Mouse (Mus musculus): Measurements from ENCODE around the gene Padi3. TPM values are rescaled to one million over a fixed set of nuclear protein-coding genes. Genes with fewer than 3 reads are reported as not detected.

Padi3 gene
- polyA plus RNA-seq, 1 experiment from 2014 or later, result not detected

DNA sequence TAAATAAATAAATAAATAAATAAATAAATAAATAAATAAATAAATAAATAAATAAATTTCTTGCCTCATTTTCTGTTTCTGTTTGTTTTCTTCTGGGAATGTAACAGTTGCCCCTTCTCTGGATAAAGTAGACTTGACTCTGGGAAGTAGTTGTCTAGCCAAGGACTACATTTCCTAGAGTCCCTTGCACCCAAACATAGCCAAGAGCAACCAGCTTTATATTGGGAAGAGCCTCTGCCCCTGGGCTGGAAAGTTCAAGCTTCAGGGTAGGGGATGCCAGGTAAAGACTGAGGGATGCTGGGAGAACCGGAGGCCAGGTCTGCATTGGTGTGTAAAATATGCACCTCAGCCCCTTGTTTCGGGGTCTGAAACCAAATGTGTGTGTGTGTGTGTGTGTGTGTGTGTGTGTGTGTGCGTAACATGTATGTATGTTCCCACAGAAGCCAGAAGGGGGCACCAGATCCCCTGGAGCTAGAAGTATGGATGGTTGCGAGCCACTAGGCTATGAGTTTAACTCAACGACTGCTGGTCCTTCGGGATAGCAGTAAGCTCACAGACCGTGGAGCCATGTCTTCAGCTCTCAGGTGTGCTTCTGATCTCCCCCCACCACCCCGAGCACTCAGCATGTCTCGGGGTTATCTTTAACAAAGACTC, 26.0 kb downstream of the Padi3 start:
- Histone ChIP-seq H3K4me3 (ENCODE audit: low read depth, low read length) (no peak overlapping the region), H3K4me2 (replicated peaks; ENCODE audit: low read depth, low read length) (no peak overlapping the region), H3K4me1 (ENCODE audit: control insufficient read depth, insufficient read depth, low read length) (no peaks in the 10 kb centered on the region), H3K9ac (replicated peaks; ENCODE audit: low read depth, low read length) (no peak overlapping the region), H3K27me3 (ENCODE audit: control insufficient read depth, insufficient read depth, low read length) (no peaks in the 10 kb centered on the region), H3K9me3 (ENCODE audit: control insufficient read depth, low read depth, low read length) (no peaks in the 10 kb centered on the region; the same call in 1 of the 2 replicates), H3K36me3 (ENCODE audit: control insufficient read depth, insufficient read depth, low read length) (no peaks in the 10 kb centered on the region), H3K27ac (ENCODE audit: low read length) (no peak overlapping the region)
- WGBS, result 93% methylated on average over 9 of the region's 9 CpGs
- ATAC-seq (ENCODE audit: insufficient number of reproducible peaks, insufficient read depth, low FRiP score, low read depth), result no peak

DNA sequence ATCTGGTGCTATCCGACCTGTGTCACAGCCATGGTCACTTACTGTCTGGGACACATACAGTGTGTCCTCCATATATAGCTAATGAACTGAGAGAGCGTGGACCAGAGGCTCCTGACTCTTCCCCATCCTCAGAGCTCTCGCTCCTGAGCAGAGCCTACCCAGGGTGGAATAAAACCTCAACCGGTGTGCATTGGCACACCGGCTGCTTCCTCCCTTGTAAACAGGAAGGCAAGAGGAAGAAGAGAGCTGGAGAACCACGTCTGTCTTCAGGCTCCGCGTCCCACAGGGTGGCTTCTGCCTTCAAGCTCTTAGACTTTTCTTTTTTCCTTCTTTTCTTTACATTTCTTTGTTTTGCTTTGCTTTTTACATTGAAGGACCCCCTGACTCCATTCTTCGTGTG, 27.6 kb downstream of the Padi3 start:
- 86% methylated on average over 9 of the region's 9 CpGs for WGBS
- no peaks in the 10 kb centered on the region; the same call in 1 of the 2 replicates for H3K9me3 ChIP-seq (ENCODE audit: control insufficient read depth, low read depth, low read length)
- no peak overlapping the region for H3K27ac ChIP-seq (ENCODE audit: low read length)
- no peak overlapping the region for H3K4me3 ChIP-seq (ENCODE audit: low read depth, low read length)
- H3K4me2 ChIP-seq (replicated peaks; ENCODE audit: low read depth, low read length), result no peak overlapping the region
- H3K9ac ChIP-seq (replicated peaks; ENCODE audit: low read depth, low read length), result no peak overlapping the region
- H3K36me3 ChIP-seq (ENCODE audit: control insufficient read depth, insufficient read depth, low read length), result no peaks in the 10 kb centered on the region
- no peaks in the 10 kb centered on the region for H3K27me3 ChIP-seq (ENCODE audit: control insufficient read depth, insufficient read depth, low read length)
- no peak for ATAC-seq (ENCODE audit: insufficient number of reproducible peaks, insufficient read depth, low FRiP score, low read depth)
- no peaks in the 10 kb centered on the region for H3K4me1 ChIP-seq (ENCODE audit: control insufficient read depth, insufficient read depth, low read length)

DNA sequence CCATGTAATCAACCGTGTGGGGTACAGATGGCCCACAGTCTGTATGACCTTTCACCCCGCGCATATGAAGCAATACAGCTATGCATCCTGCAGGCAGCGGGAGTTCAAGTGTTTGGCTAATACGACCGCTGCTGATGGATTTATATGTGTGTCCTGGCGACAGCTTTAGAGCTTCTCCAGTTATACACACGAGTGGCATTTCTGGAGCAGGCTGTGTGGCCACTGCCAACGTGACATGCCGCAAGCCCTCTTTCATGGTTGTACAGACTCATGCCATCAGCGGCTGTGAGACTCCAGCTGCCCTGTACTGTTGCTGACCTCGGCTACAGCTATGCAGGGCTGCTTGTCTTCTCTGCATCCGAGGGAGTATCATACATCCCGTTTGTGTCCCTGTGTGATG, 29.9 kb downstream of the Padi3 start:
- Histone ChIP-seq H3K9me3 (ENCODE audit: control insufficient read depth, low read depth, low read length) (no peaks in the 10 kb centered on the region; the same call in 1 of the 2 replicates), H3K9ac (replicated peaks; ENCODE audit: low read depth, low read length) (no peak overlapping the region), H3K4me1 (ENCODE audit: control insufficient read depth, insufficient read depth, low read length) (no peaks in the 10 kb centered on the region), H3K36me3 (ENCODE audit: control insufficient read depth, insufficient read depth, low read length) (no peaks in the 10 kb centered on the region), H3K4me3 (ENCODE audit: low read depth, low read length) (no peak overlapping the region), H3K4me2 (replicated peaks; ENCODE audit: low read depth, low read length) (no peak overlapping the region), H3K27me3 (ENCODE audit: control insufficient read depth, insufficient read depth, low read length) (no peaks in the 10 kb centered on the region), H3K27ac (ENCODE audit: low read length) (no peak overlapping the region)
- ATAC-seq (ENCODE audit: insufficient number of reproducible peaks, insufficient read depth, low FRiP score, low read depth), result no peak
- 75% methylated on average over 14 of the region's 14 CpGs for WGBS

DNA sequence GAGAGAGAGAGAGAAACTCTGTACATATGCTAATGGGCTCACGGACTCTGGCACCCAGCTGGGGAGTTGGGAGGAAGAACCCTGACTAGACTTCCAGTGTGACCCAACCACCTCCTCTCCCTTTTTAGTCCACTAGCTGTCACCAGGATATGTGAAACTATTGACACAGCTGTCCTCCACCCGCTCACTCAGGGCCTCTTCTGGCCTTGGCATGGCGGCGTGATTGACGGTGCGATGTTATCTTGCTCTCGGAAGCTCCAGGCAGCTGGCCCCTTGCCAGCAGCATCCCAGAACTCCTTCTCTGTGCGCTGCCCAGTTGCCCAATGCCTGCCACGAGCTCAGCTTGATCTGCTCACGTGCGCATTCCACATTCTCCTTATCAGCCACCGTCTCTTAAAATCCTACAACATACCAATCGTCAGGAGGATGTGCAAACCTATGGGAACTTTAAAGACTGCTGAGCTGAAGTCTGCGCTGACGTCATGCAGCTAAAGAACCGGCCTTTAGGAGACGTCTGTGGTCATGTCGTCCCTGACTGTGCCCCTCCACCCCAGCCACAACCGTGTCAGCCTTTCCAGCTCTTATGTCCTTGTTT, 30.5 kb downstream of the Padi3 start:
- WGBS, result 31% methylated on average over 19 of the region's 19 CpGs
- H3K4me3 ChIP-seq (ENCODE audit: low read depth, low read length), result no peak overlapping the region
- no peaks in the 10 kb centered on the region for H3K36me3 ChIP-seq (ENCODE audit: control insufficient read depth, insufficient read depth, low read length)
- ATAC-seq (ENCODE audit: insufficient number of reproducible peaks, insufficient read depth, low FRiP score, low read depth), result no peak
- H3K9me3 ChIP-seq (ENCODE audit: control insufficient read depth, low read depth, low read length), result no peaks in the 10 kb centered on the region; the same call in 1 of the 2 replicates
- no peak overlapping the region for H3K27ac ChIP-seq (ENCODE audit: low read length)
- no peaks in the 10 kb centered on the region for H3K27me3 ChIP-seq (ENCODE audit: control insufficient read depth, insufficient read depth, low read length)
- no peak overlapping the region for H3K4me2 ChIP-seq (replicated peaks; ENCODE audit: low read depth, low read length)
- H3K4me1 ChIP-seq (ENCODE audit: control insufficient read depth, insufficient read depth, low read length), result no peaks in the 10 kb centered on the region
- no peak overlapping the region for H3K9ac ChIP-seq (replicated peaks; ENCODE audit: low read depth, low read length)

DNA sequence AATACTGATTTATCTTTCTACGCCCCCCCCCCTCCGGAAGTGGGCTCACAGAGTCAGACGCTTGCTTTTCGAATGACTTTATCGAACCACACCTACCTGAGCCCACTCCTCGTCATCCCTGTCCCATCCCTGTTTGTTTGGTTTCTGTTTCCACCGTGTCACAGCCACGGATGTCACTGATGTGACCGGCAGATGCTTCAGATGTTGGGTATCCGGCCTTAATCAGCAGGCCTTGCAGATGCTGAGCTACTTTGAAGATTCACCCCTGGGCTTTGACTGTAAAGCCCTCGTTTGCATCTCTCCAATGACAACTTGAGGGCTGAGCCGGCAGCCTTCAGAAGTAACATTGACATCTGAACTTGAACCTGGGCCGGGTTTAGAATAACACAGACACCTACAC, 33.8 kb downstream of the Padi3 start:
- no peaks in the 10 kb centered on the region for H3K27me3 ChIP-seq (ENCODE audit: control insufficient read depth, insufficient read depth, low read length)
- 69% methylated on average over 13 of the region's 13 CpGs for WGBS
- ATAC-seq (ENCODE audit: insufficient number of reproducible peaks, insufficient read depth, low FRiP score, low read depth), result no peak
- no peaks in the 10 kb centered on the region; the same call in 1 of the 2 replicates for H3K9me3 ChIP-seq (ENCODE audit: control insufficient read depth, low read depth, low read length)
- H3K27ac ChIP-seq (ENCODE audit: low read length), result no peak overlapping the region
- H3K4me3 ChIP-seq (ENCODE audit: low read depth, low read length), result no peak overlapping the region
- H3K4me2 ChIP-seq (replicated peaks; ENCODE audit: low read depth, low read length), result no peak overlapping the region
- H3K36me3 ChIP-seq (ENCODE audit: control insufficient read depth, insufficient read depth, low read length), result no peaks in the 10 kb centered on the region
- no peaks in the 10 kb centered on the region for H3K4me1 ChIP-seq (ENCODE audit: control insufficient read depth, insufficient read depth, low read length)
- H3K9ac ChIP-seq (replicated peaks; ENCODE audit: low read depth, low read length), result no peak overlapping the region

DNA sequence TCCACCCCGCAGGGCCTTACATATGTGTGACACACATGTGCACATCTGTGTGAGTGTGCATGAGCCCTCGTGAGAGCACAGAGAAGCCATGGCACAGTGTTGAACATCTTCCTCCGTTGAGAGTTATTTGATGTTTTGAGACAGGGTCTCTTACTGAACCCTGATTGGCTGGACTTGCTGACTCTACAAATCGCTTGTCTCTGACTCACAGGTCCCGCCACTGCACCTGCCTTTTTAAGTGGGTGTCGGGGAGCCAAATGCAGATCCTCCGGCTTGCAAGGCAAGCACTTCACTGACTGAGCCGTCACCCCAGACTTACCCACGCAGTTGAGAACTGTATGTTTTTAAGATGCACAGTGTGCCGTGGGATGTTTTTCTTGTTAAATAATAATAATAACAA, 34.6 kb downstream of the Padi3 start:
- Histone ChIP-seq H3K9me3 (ENCODE audit: control insufficient read depth, low read depth, low read length) (no peaks in the 10 kb centered on the region; the same call in 1 of the 2 replicates), H3K4me1 (ENCODE audit: control insufficient read depth, insufficient read depth, low read length) (no peaks in the 10 kb centered on the region), H3K4me2 (replicated peaks; ENCODE audit: low read depth, low read length) (no peak overlapping the region), H3K27ac (ENCODE audit: low read length) (no peak overlapping the region), H3K27me3 (ENCODE audit: control insufficient read depth, insufficient read depth, low read length) (no peaks in the 10 kb centered on the region), H3K9ac (replicated peaks; ENCODE audit: low read depth, low read length) (no peak overlapping the region), H3K4me3 (ENCODE audit: low read depth, low read length) (no peak overlapping the region), H3K36me3 (ENCODE audit: control insufficient read depth, insufficient read depth, low read length) (no peaks in the 10 kb centered on the region)
- 80% methylated on average over 10 of the region's 10 CpGs for WGBS
- ATAC-seq (ENCODE audit: insufficient number of reproducible peaks, insufficient read depth, low FRiP score, low read depth), result no peak

DNA sequence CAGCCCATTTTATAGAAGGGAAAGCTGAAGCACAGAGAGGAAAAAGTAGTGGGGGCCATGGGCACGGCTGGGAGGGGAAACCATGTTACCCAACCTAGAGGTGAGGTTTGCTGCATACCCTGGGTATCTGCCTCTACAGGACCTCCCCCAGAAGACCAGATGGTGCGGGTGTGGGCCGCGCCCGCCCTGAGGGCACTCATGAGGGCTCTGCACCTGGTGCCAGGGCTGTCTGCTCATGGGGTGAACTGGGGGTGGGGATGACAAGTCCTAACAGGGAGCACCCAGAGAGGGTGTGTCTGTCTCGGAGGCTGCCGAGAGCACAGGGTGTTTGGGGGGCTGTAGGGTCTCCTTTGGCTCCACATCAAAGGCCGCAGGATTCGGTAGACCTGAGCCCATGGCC, 35.6 kb downstream of the Padi3 start:
- no peaks in the 10 kb centered on the region for H3K4me1 ChIP-seq (ENCODE audit: control insufficient read depth, insufficient read depth, low read length)
- H3K27ac ChIP-seq (ENCODE audit: low read length), result no peak overlapping the region
- no peak for ATAC-seq (ENCODE audit: insufficient number of reproducible peaks, insufficient read depth, low FRiP score, low read depth)
- no peaks in the 10 kb centered on the region for H3K27me3 ChIP-seq (ENCODE audit: control insufficient read depth, insufficient read depth, low read length)
- no peak overlapping the region for H3K4me2 ChIP-seq (replicated peaks; ENCODE audit: low read depth, low read length)
- WGBS, result 84% methylated on average over 9 of the region's 9 CpGs
- no peak overlapping the region for H3K9ac ChIP-seq (replicated peaks; ENCODE audit: low read depth, low read length)
- no peak overlapping the region for H3K4me3 ChIP-seq (ENCODE audit: low read depth, low read length)
- no peaks in the 10 kb centered on the region for H3K36me3 ChIP-seq (ENCODE audit: control insufficient read depth, insufficient read depth, low read length)
- H3K9me3 ChIP-seq (ENCODE audit: control insufficient read depth, low read depth, low read length), result no peaks in the 10 kb centered on the region

DNA sequence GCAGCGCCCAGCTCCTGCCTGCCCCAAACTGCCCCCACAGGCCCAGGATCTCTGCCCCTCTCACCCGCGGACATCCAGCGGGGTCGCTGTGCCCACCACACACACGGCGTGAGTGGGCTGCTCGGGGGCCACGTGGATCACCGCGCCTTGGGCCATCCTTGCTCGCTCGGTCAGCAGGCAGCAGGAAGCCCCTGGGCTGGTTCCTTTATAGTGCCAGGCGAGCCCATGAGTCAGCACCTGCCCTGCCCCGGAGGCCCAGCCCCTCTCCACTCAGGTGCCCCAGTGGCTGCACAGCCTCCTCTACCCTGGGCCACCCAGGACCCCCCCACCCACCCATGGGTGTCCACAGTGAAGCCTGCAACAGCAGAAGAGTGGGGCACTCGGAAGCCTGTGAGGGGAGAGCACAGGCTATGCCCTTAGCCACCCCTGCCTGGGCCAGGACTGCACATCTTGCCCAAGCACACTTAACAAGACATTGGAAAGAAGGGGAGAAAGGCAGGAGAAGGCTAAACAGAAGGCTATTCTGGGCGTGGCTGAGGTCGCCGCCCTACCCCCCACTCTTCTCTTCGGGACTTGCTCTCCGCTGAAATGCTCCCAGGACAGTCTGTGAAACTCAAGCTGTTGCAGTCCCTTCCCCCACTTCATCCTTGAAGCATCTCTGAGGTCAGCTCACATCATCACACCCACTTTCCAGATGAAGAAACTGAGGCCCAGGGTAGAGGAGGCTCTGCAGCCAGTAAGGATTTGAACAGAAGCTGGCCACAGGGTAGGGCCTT, 36.2 kb downstream of the Padi3 start, which contains the start of gene Padi4:
Padi4 (minus strand) TSS at position 212 of the 776 bp plus-strand sequence.
- no peaks in the 10 kb centered on the region for H3K36me3 ChIP-seq (ENCODE audit: control insufficient read depth, insufficient read depth, low read length)
- no peak for ATAC-seq (ENCODE audit: insufficient number of reproducible peaks, insufficient read depth, low FRiP score, low read depth)
- no peaks in the 10 kb centered on the region for H3K4me1 ChIP-seq (ENCODE audit: control insufficient read depth, insufficient read depth, low read length)
- no peak within 1 kb of the TSS for H3K4me2 ChIP-seq (replicated peaks; ENCODE audit: low read depth, low read length)
- no peak within 1 kb of the TSS for H3K27ac ChIP-seq (ENCODE audit: low read length)
- no peaks in the 10 kb centered on the region for H3K27me3 ChIP-seq (ENCODE audit: control insufficient read depth, insufficient read depth, low read length)
- no peaks in the 10 kb centered on the region for H3K9me3 ChIP-seq (ENCODE audit: control insufficient read depth, low read depth, low read length)
- H3K4me3 ChIP-seq (ENCODE audit: low read depth, low read length), result no peak within 1 kb of the TSS
- 85% methylated on average over 21 of the region's 21 CpGs for WGBS
- H3K9ac ChIP-seq (replicated peaks; ENCODE audit: low read depth, low read length), result no peak within 1 kb of the TSS
